Mouse (Mus musculus): ENCODE measurements at regions not wholly inside any gene's neighbourhood (a gene's known extent, or its start where the extent isn't known, plus 50 kb on each side); places are given as distances from the start of the nearest gene placed in this dataset.

DNA sequence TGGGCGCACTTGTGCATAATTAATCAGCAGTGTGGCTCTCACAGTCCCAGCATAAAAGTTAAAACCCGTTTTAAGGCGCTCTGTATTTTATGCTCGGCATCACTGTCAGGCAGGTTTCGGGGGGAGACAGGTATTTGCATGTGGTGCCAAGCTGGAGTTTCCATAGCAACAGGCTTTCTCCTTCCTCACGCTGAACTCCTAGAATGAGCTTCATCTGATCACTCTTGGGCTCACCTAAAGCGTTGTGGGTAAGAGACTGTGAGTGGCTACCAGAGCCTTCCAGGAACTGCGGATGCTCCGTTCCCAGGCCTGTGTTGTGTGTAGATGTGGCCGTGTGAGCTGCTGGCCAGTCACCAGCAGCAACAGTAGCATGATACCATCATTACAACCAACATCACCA is 161.5 kb downstream of the Ajap1 start:
- no peak for DNase-seq

- no peak for DNase-seq
These were observed 162.0 kb downstream of the Ajap1 start for GRCm38 (mm10) chr4:153320602-153321001.

GRCm38 (mm10) chr4:153316964-153317724 is 165.5 kb downstream of the Ajap1 start:
- DNase-seq: no peak

GRCm38 (mm10) chr4:153316519-153316918 is 166.1 kb downstream of the Ajap1 start:
- no peak for DNase-seq

GRCm38 (mm10) chr4:153313961-153314360 is 168.7 kb downstream of the Ajap1 start:
- DNase-seq: no peak

- DNase-seq: no peak
These were observed 171.0 kb downstream of the Ajap1 start for GRCm38 (mm10) chr4:153311574-153311973.

DNA sequence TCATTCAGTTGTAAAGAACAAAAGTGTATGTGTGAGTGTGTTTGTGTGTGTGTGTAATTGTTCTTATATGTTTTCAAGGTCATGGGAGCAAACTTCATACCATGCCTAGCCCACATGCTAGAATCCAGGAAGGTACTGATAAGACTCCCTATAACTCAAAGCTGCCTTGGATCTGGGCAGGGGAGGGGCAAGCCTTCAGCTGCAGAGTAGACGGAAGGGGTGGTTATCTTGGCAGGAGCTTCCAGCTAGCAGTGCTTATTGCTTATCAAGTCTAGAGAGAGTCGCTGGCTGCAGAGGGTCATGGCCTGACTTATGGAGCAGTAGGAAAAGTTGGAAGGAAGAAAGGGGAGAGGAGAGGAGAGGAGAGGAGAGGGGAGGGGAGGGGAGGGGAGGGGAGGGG is 172.0 kb downstream of the Ajap1 start:
- no peak for DNase-seq

GRCm38 (mm10) chr4:153303521-153303920 is 179.1 kb downstream of the Ajap1 start:
- DNase-seq: no peak

- no peak for DNase-seq
These were observed 179.8 kb downstream of the Ajap1 start for GRCm38 (mm10) chr4:153302855-153303254.

GRCm38 (mm10) chr4:153298277-153298676 is 184.3 kb downstream of the Ajap1 start:
- DNase-seq: no peak

GRCm38 (mm10) chr4:153294828-153295227 is 187.8 kb downstream of the Ajap1 start:
- no peak for DNase-seq

GRCm38 (mm10) chr4:153293137-153293536 is 189.5 kb downstream of the Ajap1 start:
- DNase-seq: no peak

GRCm38 (mm10) chr4:153288362-153288761 is 194.2 kb downstream of the Ajap1 start:
- DNase-seq: no peak

- DNase-seq: no peak
These were observed 198.4 kb downstream of the Ajap1 start for GRCm38 (mm10) chr4:153284209-153284608.

GRCm38 (mm10) chr4:153276571-153276970 is 206.0 kb downstream of the Ajap1 start:
- DNase-seq: no peak

- no peak for DNase-seq
These were observed 211.2 kb downstream of the Ajap1 start for GRCm38 (mm10) chr4:153271376-153271775.

GRCm38 (mm10) chr4:153263216-153263805 is 219.3 kb downstream of the Ajap1 start:
- DNase-seq: no peak

DNA sequence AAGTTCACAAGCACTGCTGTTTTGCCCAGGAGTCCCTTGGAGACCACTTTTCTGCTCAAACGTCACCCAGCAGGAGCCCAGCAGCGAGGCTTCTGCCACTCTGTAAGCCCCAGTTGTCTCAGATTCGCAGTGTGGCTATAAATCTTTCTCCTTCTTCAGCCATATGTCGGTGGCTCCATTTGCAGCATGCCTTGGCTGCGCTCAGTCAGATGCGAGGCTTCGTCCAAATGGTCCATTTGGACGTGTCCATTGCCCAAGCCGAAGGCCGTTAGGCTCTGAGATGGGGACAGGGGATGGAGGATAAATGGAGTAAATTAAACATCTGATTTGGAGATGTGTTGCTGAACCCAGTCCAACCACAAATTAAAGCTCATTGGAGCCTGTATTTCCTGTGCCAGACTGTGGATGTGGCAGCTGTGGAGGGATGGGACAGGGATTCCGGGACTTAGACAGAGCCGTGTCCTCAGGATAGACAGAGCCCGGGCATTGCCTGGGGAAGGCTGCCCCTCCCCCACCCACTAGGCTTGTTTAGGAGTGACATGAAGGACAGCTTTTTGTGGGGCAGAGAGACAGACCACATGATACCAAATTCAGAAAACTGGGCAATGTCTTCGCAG is 221.6 kb downstream of the Ajap1 start:
- no peak for DNase-seq

DNA sequence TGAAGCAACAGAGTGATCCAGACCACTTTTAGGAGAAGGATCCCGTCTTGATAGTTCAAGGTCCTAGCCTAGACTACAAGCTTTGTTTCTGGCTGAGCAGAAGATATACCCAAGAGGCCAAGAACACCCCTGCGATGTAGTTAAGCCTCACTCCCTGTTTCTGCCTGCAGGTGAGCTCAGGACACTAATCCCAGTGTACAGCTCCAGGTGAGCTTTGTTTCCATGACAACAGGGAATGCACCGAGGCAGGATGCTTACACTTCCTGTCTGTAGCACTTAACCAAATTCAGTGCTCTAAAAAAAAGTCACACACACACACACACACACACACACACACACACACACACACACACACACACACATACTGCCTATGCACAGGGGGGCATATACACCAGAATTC is 230.7 kb downstream of the Ajap1 start:
- no peak for DNase-seq

GRCm38 (mm10) chr4:153251311-153251710 is 231.3 kb downstream of the Ajap1 start:
- DNase-seq: no peak

DNA sequence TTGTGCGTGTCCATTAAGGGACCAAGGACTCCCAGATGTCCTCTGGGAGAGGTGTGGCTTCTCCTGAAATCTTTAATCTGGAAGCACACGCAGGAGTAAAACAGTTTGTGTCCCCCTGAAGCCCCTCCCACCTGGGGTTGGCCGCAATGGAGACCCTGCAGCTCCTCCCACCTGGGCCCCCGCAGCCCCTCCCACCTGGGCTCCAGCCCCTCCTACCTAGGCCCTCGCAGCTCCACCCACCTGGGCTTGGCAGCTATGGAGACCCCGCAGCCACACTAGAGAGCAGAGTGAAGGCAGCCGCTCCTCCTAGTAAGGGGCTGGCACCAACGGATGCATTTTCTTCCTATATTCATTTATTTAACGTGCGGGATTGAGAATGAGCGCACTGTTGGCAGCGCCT is 245.9 kb downstream of the Ajap1 start:
- no peak for DNase-seq

GRCm38 (mm10) chr4:153233762-153234161 is 248.8 kb downstream of the Ajap1 start:
- DNase-seq: no peak

DNA sequence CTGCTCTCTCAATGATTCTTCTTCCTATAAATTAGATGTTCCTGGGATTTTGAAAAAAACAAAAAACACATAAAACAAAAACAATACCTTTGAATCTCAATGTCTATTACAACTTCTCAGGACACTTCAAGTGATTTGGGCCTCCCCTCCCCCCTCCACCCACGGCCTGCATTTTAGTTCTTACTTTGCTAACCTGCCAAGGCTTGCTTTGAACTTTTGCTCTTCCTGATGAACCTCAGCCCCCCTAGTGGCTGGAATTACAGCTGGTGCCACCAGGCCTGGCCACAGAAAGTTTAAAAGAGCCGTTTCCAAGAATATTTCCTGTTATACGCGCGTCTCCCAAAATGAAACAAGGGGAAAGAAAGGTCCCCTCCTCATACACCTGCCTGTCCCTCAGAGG is 253.4 kb downstream of the Ajap1 start:
- DNase-seq: no peak
